Mouse (Mus musculus): ENCODE measurements around the gene Dffb. TPM values are rescaled to one million over a fixed set of nuclear protein-coding genes. Genes with fewer than 3 reads are reported as not detected.

Dffb gene
- polyA plus RNA-seq, 1 experiment = 15.7 TPM

DNA sequence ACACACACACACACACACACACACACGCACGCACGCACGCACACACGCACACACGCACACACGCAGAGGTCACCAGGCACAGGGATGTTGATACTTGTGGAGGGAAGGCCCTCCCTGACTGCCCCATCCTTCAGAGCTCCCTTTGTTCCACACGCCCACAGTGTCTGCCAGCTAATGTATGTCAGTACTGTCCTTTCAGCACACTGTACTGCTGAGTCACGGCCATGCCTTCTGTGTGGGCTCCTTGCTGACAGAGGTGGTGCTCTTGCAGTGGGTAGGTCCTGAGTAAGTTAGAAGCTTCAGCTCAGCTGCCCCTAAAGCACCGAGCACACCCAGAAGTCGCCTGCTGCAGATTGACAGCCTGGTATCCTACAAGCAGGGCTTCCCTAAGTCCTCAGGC lies 5.5 kb upstream of the Dffb start:
- 91% methylated on average over 11 of the region's 11 CpGs for WGBS
- Histone ChIP-seq H3K27ac (ENCODE audit: control insufficient read depth, insufficient read depth, low read depth, low read length, poor library complexity) (no peak overlapping the region), H3K4me3 (replicated peaks; ENCODE audit: control insufficient read depth, low read depth, low read length) (no peak overlapping the region), H3K4me1 (ENCODE audit: control insufficient read depth, insufficient read depth, low read length) (peaks cover 1% of the 10 kb centered on the region; the same call in 1 of the 2 replicates)
- TF ChIP-seq POLR2A (IDR thresholded peaks at IDR 0.05; ENCODE audit: borderline replicate concordance, control insufficient read depth, low read depth, low read length) (no peak), CTCF (IDR thresholded peaks at IDR 0.05; ENCODE audit: control insufficient read depth, insufficient read depth, low read length) (no peak)

- Histone ChIP-seq H3K4me3 (replicated peaks; ENCODE audit: control insufficient read depth, low read depth, low read length) (no peak overlapping the region), H3K4me1 (ENCODE audit: control insufficient read depth, insufficient read depth, low read length) (peaks cover 1% of the 10 kb centered on the region; the same call in 1 of the 2 replicates), H3K27ac (ENCODE audit: control insufficient read depth, insufficient read depth, low read depth, low read length, poor library complexity) (no peak overlapping the region)
- 42% methylated on average over 10 of the region's 10 CpGs for WGBS
- TF ChIP-seq POLR2A (IDR thresholded peaks at IDR 0.05; ENCODE audit: borderline replicate concordance, control insufficient read depth, low read depth, low read length) (no peak), CTCF (IDR thresholded peaks at IDR 0.05; ENCODE audit: control insufficient read depth, insufficient read depth, low read length) (no peak)
Measured at GRCm38 (mm10) chr4:153979243-153979642, 4.3 kb upstream of the Dffb start.

DNA sequence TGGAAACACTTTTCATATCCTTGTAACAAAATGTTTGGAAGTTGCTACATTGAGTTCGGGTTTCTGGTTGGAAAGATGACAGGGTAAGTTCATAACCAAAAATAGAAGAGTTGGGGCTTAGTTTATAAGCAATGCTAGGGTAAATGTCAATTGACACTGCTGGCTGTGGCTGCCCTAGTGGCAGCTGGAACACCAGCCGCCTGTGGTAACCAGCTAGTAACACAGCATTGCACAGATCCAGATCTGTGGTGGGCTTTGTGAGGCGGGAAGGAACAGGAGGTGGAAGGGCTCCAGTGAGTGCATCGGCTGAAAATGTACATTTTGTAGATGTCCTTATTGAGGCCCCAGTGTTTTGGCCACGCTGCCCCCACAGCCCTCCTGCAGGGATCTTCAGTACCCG lies 842 bp upstream of the Dffb start:
- Histone ChIP-seq H3K4me3 (replicated peaks; ENCODE audit: control insufficient read depth, low read depth, low read length) (peak overlapping the region; percentile 83), H3K27ac (ENCODE audit: control insufficient read depth, insufficient read depth, low read depth, low read length, poor library complexity) (no peak overlapping the region), H3K4me1 (ENCODE audit: control insufficient read depth, insufficient read depth, low read length) (peaks cover 1% of the 10 kb centered on the region; the same call in 1 of the 2 replicates)
- TF ChIP-seq POLR2A (IDR thresholded peaks at IDR 0.05; ENCODE audit: borderline replicate concordance, control insufficient read depth, low read depth, low read length) (no peak), CTCF (IDR thresholded peaks at IDR 0.05; ENCODE audit: control insufficient read depth, insufficient read depth, low read length) (no peak)
- 28% methylated on average over 6 of the region's 6 CpGs for WGBS

- under 1% methylated on average over 33 of the region's 33 CpGs for WGBS
- Histone ChIP-seq H3K4me1 (ENCODE audit: control insufficient read depth, insufficient read depth, low read length) (peaks cover 1% of the 10 kb centered on the region; the same call in 1 of the 2 replicates), H3K4me3 (replicated peaks; ENCODE audit: control insufficient read depth, low read depth, low read length) (peak overlapping the region; percentile 83), H3K27ac (ENCODE audit: control insufficient read depth, insufficient read depth, low read depth, low read length, poor library complexity) (no peak overlapping the region; the same call in 1 of the 2 replicates)
- TF ChIP-seq POLR2A (IDR thresholded peaks at IDR 0.05; ENCODE audit: borderline replicate concordance, control insufficient read depth, low read depth, low read length) (no peak), CTCF (IDR thresholded peaks at IDR 0.05; ENCODE audit: control insufficient read depth, insufficient read depth, low read length) (no peak)
Measured at GRCm38 (mm10) chr4:153975292-153975662, 351 bp upstream of the Dffb start.

- no peak overlapping the region for H3K4me3 ChIP-seq (replicated peaks; ENCODE audit: control insufficient read depth, low read depth, low read length)
- WGBS = 92% methylated on average over 2 of the region's 2 CpGs
- TF ChIP-seq CTCF (IDR thresholded peaks at IDR 0.05; ENCODE audit: control insufficient read depth, insufficient read depth, low read length) = no peak
- TF ChIP-seq POLR2A (IDR thresholded peaks at IDR 0.05; ENCODE audit: borderline replicate concordance, control insufficient read depth, low read depth, low read length) = no peak
- no peaks in the 10 kb centered on the region for H3K4me1 ChIP-seq (ENCODE audit: control insufficient read depth, insufficient read depth, low read length)
- no peak overlapping the region for H3K27ac ChIP-seq (ENCODE audit: control insufficient read depth, insufficient read depth, low read depth, low read length, poor library complexity)
Measured at GRCm38 (mm10) chr4:153968063-153968462, 6.9 kb downstream of the Dffb start.

GRCm38 (mm10) chr4:153967556-153967955 lies 7.4 kb downstream of the Dffb start:
- TF ChIP-seq POLR2A (IDR thresholded peaks at IDR 0.05; ENCODE audit: borderline replicate concordance, control insufficient read depth, low read depth, low read length) (no peak), CTCF (IDR thresholded peaks at IDR 0.05; ENCODE audit: control insufficient read depth, insufficient read depth, low read length) (no peak)
- WGBS = 71% methylated on average over 2 of the region's 2 CpGs
- Histone ChIP-seq H3K4me3 (replicated peaks; ENCODE audit: control insufficient read depth, low read depth, low read length) (no peak overlapping the region), H3K27ac (ENCODE audit: control insufficient read depth, insufficient read depth, low read depth, low read length, poor library complexity) (no peak overlapping the region), H3K4me1 (ENCODE audit: control insufficient read depth, insufficient read depth, low read length) (no peaks in the 10 kb centered on the region)

- H3K27ac ChIP-seq (ENCODE audit: control insufficient read depth, insufficient read depth, low read depth, low read length, poor library complexity) = no peak overlapping the region
- no peak overlapping the region for H3K4me3 ChIP-seq (replicated peaks; ENCODE audit: control insufficient read depth, low read depth, low read length)
- TF ChIP-seq CTCF (IDR thresholded peaks at IDR 0.05; ENCODE audit: control insufficient read depth, insufficient read depth, low read length) (no peak), POLR2A (IDR thresholded peaks at IDR 0.05; ENCODE audit: borderline replicate concordance, control insufficient read depth, low read depth, low read length) (no peak)
- WGBS = 88% methylated on average over 5 of the region's 5 CpGs
- no peaks in the 10 kb centered on the region for H3K4me1 ChIP-seq (ENCODE audit: control insufficient read depth, insufficient read depth, low read length)
Measured at GRCm38 (mm10) chr4:153966651-153967050, 8.3 kb downstream of the Dffb start.

- Histone ChIP-seq H3K4me3 (replicated peaks; ENCODE audit: control insufficient read depth, low read depth, low read length) (no peak overlapping the region), H3K27ac (ENCODE audit: control insufficient read depth, insufficient read depth, low read depth, low read length, poor library complexity) (no peak overlapping the region), H3K4me1 (ENCODE audit: control insufficient read depth, insufficient read depth, low read length) (no peaks in the 10 kb centered on the region; the same call in 1 of the 2 replicates)
- no peak for TF ChIP-seq POLR2A (IDR thresholded peaks at IDR 0.05; ENCODE audit: borderline replicate concordance, control insufficient read depth, low read depth, low read length)
- WGBS = 94% methylated on average over 7 of the region's 7 CpGs
Measured at GRCm38 (mm10) chr4:153962631-153963030, 12.3 kb downstream of the Dffb start.

Measured in bone marrow, adult 2 months (tissue).